Mouse (Mus musculus): ENCODE measurements around the gene C9. TPM values are rescaled to one million over a fixed set of nuclear protein-coding genes. Genes with fewer than 3 reads are reported as not detected.

Gene C9
- 1.2 and 1.4 TPM in 2 replicates for polyA plus RNA-seq (2014; fragmentation: Nextera tagmentation; extraction: Ambion mirVana)

DNA sequence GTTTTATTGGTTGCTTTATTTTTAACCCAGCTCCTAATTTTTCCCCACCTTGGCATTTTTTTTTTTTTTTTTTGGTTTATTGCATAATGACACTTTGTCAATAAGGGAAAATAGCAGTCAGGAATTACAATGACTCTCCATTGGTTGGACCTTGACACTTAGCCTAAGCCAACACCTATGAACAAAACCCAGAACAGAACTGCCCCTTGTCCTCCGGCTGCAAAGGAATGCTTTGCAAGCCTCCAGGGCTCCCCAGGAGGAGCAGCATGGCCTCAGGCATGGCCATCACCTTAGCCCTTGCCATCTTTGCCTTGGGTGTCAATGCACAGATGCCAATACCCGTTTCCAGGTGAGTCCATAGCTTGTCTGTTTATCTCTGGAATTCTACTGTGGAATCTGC, at the start of gene C9:
Gene C9 (plus strand): TSS at position 193 of the 400 bp plus-strand sequence.
- H3K9ac ChIP-seq (ENCODE audit: low read length), result no peak within 1 kb of the TSS
- H3K4me2 ChIP-seq (ENCODE audit: low read length), result no peak within 1 kb of the TSS
- DNase-seq (ENCODE audit: low spot score) (no peak), ATAC-seq (replicated peaks; ENCODE audit: low FRiP score, low TSS enrichment, low read depth) (no peak)
- H3K27me3 ChIP-seq (replicated peaks; ENCODE audit: control insufficient read depth, insufficient read depth, low read length), result no peaks in the 10 kb centered on the region
- WGBS, result 39% methylated on average over 2 of the region's 2 CpGs
- peaks cover 12% of the 10 kb centered on the region; the same call in 1 of the 2 replicates for H3K4me1 ChIP-seq (replicated peaks; ENCODE audit: control insufficient read depth, insufficient read depth, low read length)
- H3K9me3 ChIP-seq (ENCODE audit: control insufficient read depth, low read length), result no peaks in the 10 kb centered on the region
- no peaks in the 10 kb centered on the region for H3K36me3 ChIP-seq (ENCODE audit: control insufficient read depth, insufficient read depth, low read length)
- H3K4me3 ChIP-seq (ENCODE audit: low read depth, low read length), result no peak within 1 kb of the TSS
- H3K27ac ChIP-seq (ENCODE audit: low read depth), result no peak within 1 kb of the TSS

- ATAC-seq (replicated peaks; ENCODE audit: low FRiP score, low TSS enrichment, low read depth) (no peak), DNase-seq (ENCODE audit: low spot score) (no peak)
- 94% methylated on average over 4 of the region's 4 CpGs for WGBS
- no peak overlapping the region for H3K4me2 ChIP-seq (ENCODE audit: low read length)
- no peaks in the 10 kb centered on the region for H3K9me3 ChIP-seq (ENCODE audit: control insufficient read depth, low read length)
- no peaks in the 10 kb centered on the region for H3K4me1 ChIP-seq (replicated peaks; ENCODE audit: control insufficient read depth, insufficient read depth, low read length)
- H3K36me3 ChIP-seq (ENCODE audit: control insufficient read depth, insufficient read depth, low read length), result peaks cover 3% of the 10 kb centered on the region
- H3K4me3 ChIP-seq (ENCODE audit: low read depth, low read length), result no peak overlapping the region
- H3K27me3 ChIP-seq (replicated peaks; ENCODE audit: control insufficient read depth, insufficient read depth, low read length), result no peaks in the 10 kb centered on the region
- no peak overlapping the region for H3K27ac ChIP-seq (ENCODE audit: low read depth)
- H3K9ac ChIP-seq (ENCODE audit: low read length), result no peak overlapping the region
Observed at GRCm38 (mm10) chr15:6398211-6398610, 46.9 kb upstream of the C9 start.

DNA sequence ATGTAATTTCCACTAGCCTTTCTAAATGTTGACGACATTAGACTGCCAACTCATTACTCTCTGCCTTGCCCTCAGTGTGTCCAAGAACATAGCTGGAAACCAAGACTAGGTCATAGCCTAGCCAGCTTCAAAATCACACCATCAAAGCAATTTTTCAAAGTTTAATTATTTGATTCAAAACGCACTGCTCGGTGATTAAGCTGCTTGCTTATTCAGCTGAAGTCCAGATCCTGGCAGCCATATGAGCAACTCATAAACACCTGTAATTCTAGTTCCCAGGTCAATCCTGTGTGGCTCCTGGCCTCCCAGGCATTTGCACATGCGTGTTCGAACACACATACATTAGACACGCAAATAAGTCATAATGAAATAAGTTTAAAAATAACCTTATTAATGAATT, 46.2 kb upstream of the C9 start:
- no peaks in the 10 kb centered on the region for H3K4me1 ChIP-seq (replicated peaks; ENCODE audit: control insufficient read depth, insufficient read depth, low read length)
- H3K9me3 ChIP-seq (ENCODE audit: control insufficient read depth, low read length), result no peaks in the 10 kb centered on the region
- no peaks in the 10 kb centered on the region for H3K27me3 ChIP-seq (replicated peaks; ENCODE audit: control insufficient read depth, insufficient read depth, low read length)
- WGBS, result 88% methylated on average over 6 of the region's 6 CpGs
- peaks cover 3% of the 10 kb centered on the region; the same call in 1 of the 2 replicates for H3K36me3 ChIP-seq (ENCODE audit: control insufficient read depth, insufficient read depth, low read length)
- DNase-seq (ENCODE audit: low spot score) (no peak), ATAC-seq (replicated peaks; ENCODE audit: low FRiP score, low TSS enrichment, low read depth) (no peak)
- no peak overlapping the region for H3K27ac ChIP-seq (ENCODE audit: low read depth)
- no peak overlapping the region for H3K4me3 ChIP-seq (ENCODE audit: low read depth, low read length)
- no peak overlapping the region for H3K4me2 ChIP-seq (ENCODE audit: low read length)
- H3K9ac ChIP-seq (ENCODE audit: low read length), result no peak overlapping the region

- 49% methylated on average over 8 of the region's 8 CpGs for WGBS
- H3K4me2 ChIP-seq (ENCODE audit: low read length), result no peak overlapping the region
- H3K36me3 ChIP-seq (ENCODE audit: control insufficient read depth, insufficient read depth, low read length), result peaks cover 3% of the 10 kb centered on the region; the same call in 1 of the 2 replicates
- no peak overlapping the region for H3K9ac ChIP-seq (ENCODE audit: low read length)
- H3K9me3 ChIP-seq (ENCODE audit: control insufficient read depth, low read length), result no peaks in the 10 kb centered on the region
- no peak for DNase-seq (ENCODE audit: low spot score)
- no peaks in the 10 kb centered on the region for H3K4me1 ChIP-seq (replicated peaks; ENCODE audit: control insufficient read depth, insufficient read depth, low read length)
- no peaks in the 10 kb centered on the region for H3K27me3 ChIP-seq (replicated peaks; ENCODE audit: control insufficient read depth, insufficient read depth, low read length)
- no peak overlapping the region for H3K4me3 ChIP-seq (ENCODE audit: low read depth, low read length)
- no peak for ATAC-seq (replicated peaks; ENCODE audit: low FRiP score, low TSS enrichment, low read depth)
- no peak overlapping the region for H3K27ac ChIP-seq (ENCODE audit: low read depth)
Observed at GRCm38 (mm10) chr15:6400115-6400514, 45.0 kb upstream of the C9 start.

DNA sequence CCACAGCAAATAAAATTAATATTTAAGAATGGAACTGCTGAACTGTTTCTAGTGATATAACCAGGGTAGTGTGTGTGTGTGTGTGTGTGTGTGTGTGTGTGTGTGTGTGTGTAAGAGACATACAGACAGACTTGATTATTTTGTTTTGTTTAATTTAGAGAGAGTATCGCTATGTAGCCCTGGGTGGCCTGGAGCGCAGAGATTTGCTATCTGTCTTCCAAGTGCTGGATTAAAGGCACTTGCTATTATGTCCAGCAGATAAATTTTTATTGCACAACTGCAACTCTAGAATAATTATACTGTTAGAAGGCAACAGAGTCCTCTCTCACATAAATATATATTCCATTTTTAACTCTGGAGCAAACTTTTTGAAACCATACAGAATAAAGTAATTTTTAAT, 42.7 kb upstream of the C9 start:
- H3K27ac ChIP-seq (ENCODE audit: low read depth), result no peak overlapping the region

GRCm38 (mm10) chr15:6404172-6404571, 41.0 kb upstream of the C9 start:
- WGBS, result 65% methylated on average over 5 of the region's 5 CpGs
- no peak overlapping the region for H3K27ac ChIP-seq (ENCODE audit: low read depth)
- H3K4me2 ChIP-seq (ENCODE audit: low read length), result no peak overlapping the region
- H3K9me3 ChIP-seq (ENCODE audit: control insufficient read depth, low read length), result no peaks in the 10 kb centered on the region
- no peaks in the 10 kb centered on the region for H3K27me3 ChIP-seq (replicated peaks; ENCODE audit: control insufficient read depth, insufficient read depth, low read length)
- no peaks in the 10 kb centered on the region for H3K36me3 ChIP-seq (ENCODE audit: control insufficient read depth, insufficient read depth, low read length)
- no peak overlapping the region for H3K9ac ChIP-seq (ENCODE audit: low read length)
- H3K4me3 ChIP-seq (ENCODE audit: low read depth, low read length), result no peak overlapping the region
- no peak for ATAC-seq (replicated peaks; ENCODE audit: low FRiP score, low TSS enrichment, low read depth)
- DNase-seq (ENCODE audit: low spot score), result no peak
- H3K4me1 ChIP-seq (replicated peaks; ENCODE audit: control insufficient read depth, insufficient read depth, low read length), result no peaks in the 10 kb centered on the region

More for the DNA sequence above, 42.7 kb upstream of the C9 start:
- H3K9ac ChIP-seq (ENCODE audit: low read length), result no peak overlapping the region
- no peak overlapping the region for H3K4me2 ChIP-seq (ENCODE audit: low read length)
- WGBS, result 58% methylated on average over 2 of the region's 2 CpGs
- H3K4me1 ChIP-seq (replicated peaks; ENCODE audit: control insufficient read depth, insufficient read depth, low read length), result no peaks in the 10 kb centered on the region
- no peaks in the 10 kb centered on the region for H3K27me3 ChIP-seq (replicated peaks; ENCODE audit: control insufficient read depth, insufficient read depth, low read length)
- DNase-seq (ENCODE audit: low spot score), result no peak
- H3K9me3 ChIP-seq (ENCODE audit: control insufficient read depth, low read length), result no peaks in the 10 kb centered on the region
- H3K36me3 ChIP-seq (ENCODE audit: control insufficient read depth, insufficient read depth, low read length), result no peaks in the 10 kb centered on the region
- no peak for ATAC-seq (replicated peaks; ENCODE audit: low FRiP score, low TSS enrichment, low read depth)
- no peak overlapping the region for H3K4me3 ChIP-seq (ENCODE audit: low read depth, low read length)

DNA sequence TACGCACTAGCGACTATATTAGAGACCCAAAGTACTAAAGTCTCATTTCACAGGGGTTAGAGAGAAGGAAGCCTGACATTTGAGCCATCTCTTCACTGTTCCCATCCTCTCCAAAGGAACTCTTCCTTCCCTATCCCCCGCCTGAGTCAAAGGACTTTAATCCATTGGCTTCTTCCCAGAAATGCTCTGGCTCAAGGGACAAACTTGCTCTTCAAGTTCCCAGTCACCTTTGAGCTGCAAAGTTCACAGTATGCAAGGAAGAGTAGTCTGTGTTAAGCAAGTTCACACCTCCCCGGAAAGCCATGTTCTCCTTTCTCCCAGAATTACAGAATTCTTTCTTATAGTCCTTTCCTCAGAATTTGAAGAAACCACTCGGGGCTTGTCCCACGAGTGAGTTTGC, 38.4 kb upstream of the C9 start:
- no peak overlapping the region for H3K4me2 ChIP-seq (ENCODE audit: low read length)
- ATAC-seq (replicated peaks; ENCODE audit: low FRiP score, low TSS enrichment, low read depth), result no peak
- DNase-seq (ENCODE audit: low spot score), result no peak
- no peaks in the 10 kb centered on the region for H3K4me1 ChIP-seq (replicated peaks; ENCODE audit: control insufficient read depth, insufficient read depth, low read length)
- H3K9me3 ChIP-seq (ENCODE audit: control insufficient read depth, low read length), result no peaks in the 10 kb centered on the region
- WGBS, result 87% methylated on average over 6 of the region's 6 CpGs
- H3K9ac ChIP-seq (ENCODE audit: low read length), result no peak overlapping the region
- H3K36me3 ChIP-seq (ENCODE audit: control insufficient read depth, insufficient read depth, low read length), result no peaks in the 10 kb centered on the region
- H3K27ac ChIP-seq (ENCODE audit: low read depth), result no peak overlapping the region
- H3K27me3 ChIP-seq (replicated peaks; ENCODE audit: control insufficient read depth, insufficient read depth, low read length), result no peaks in the 10 kb centered on the region
- no peak overlapping the region for H3K4me3 ChIP-seq (ENCODE audit: low read depth, low read length)

DNA sequence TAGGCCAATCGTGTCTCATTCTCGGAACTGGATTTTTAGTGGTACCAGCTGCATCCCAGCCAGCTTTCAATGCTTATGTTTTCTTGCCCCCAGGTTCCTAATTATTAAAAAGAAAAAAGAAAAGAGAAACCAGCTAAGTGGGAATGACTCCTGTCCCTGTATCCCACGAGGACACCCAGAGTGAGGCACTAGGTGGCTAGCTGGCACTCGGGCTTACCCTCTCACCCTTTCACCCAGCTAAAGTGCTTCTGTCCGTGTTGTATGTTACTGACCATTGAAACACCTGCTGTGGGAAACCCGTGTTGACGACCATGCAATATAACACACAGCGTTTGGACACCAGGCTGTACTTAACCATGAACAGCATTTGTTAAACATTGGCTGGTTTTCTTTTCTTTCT, 36.1 kb upstream of the C9 start:
- no peaks in the 10 kb centered on the region for H3K4me1 ChIP-seq (replicated peaks; ENCODE audit: control insufficient read depth, insufficient read depth, low read length)
- H3K4me3 ChIP-seq (ENCODE audit: low read depth, low read length), result no peak overlapping the region
- DNase-seq (ENCODE audit: low spot score) (no peak), ATAC-seq (replicated peaks; ENCODE audit: low FRiP score, low TSS enrichment, low read depth) (no peak)
- WGBS, result 92% methylated on average over 8 of the region's 8 CpGs
- H3K9me3 ChIP-seq (ENCODE audit: control insufficient read depth, low read length), result no peaks in the 10 kb centered on the region
- H3K27ac ChIP-seq (ENCODE audit: low read depth), result no peak overlapping the region
- H3K27me3 ChIP-seq (replicated peaks; ENCODE audit: control insufficient read depth, insufficient read depth, low read length), result no peaks in the 10 kb centered on the region
- H3K4me2 ChIP-seq (ENCODE audit: low read length), result no peak overlapping the region
- no peak overlapping the region for H3K9ac ChIP-seq (ENCODE audit: low read length)
- no peaks in the 10 kb centered on the region for H3K36me3 ChIP-seq (ENCODE audit: control insufficient read depth, insufficient read depth, low read length)

GRCm38 (mm10) chr15:6410161-6410560, 35.0 kb upstream of the C9 start:
- 80% methylated on average over 3 of the region's 3 CpGs for WGBS

More at GRCm38 (mm10) chr15:6410161-6410560, 35.0 kb upstream of the C9 start:
- Histone ChIP-seq H3K27me3 (replicated peaks; ENCODE audit: control insufficient read depth, insufficient read depth, low read length) (no peaks in the 10 kb centered on the region), H3K4me1 (replicated peaks; ENCODE audit: control insufficient read depth, insufficient read depth, low read length) (no peaks in the 10 kb centered on the region), H3K4me3 (ENCODE audit: low read depth, low read length) (no peak overlapping the region), H3K27ac (ENCODE audit: low read depth) (no peak overlapping the region), H3K36me3 (ENCODE audit: control insufficient read depth, insufficient read depth, low read length) (no peaks in the 10 kb centered on the region), H3K4me2 (ENCODE audit: low read length) (no peak overlapping the region), H3K9me3 (ENCODE audit: control insufficient read depth, low read length) (no peaks in the 10 kb centered on the region), H3K9ac (ENCODE audit: low read length) (no peak overlapping the region)
- ATAC-seq (replicated peaks; ENCODE audit: low FRiP score, low TSS enrichment, low read depth) (no peak), DNase-seq (ENCODE audit: low spot score) (no peak)

All from intestine, embryonic 14.5 days (tissue).